Mouse (Mus musculus) kidney, adult 2 months (tissue): ENCODE results near the gene Alx3.

Source experiments
- CTCF ChIP-seq: fragments of 200-500 bp; conservative IDR thresholded peaks from 2 replicates; pipeline ENCODE4 v1.5.1; 2011; ENCODE audit warnings: low read depth, mild to moderate bottlenecking, control low read depth, low read length, moderate library complexity, mixed read lengths; ENCODE audit not compliant: insufficient read depth, insufficient read length
- POLR2A ChIP-seq: fragments of 200-500 bp; IDR thresholded peaks from one replicate; pipeline ENCODE4 v1.6.1; 2011; ENCODE audit warnings: low read depth, low read length, control low read depth

GRCm38 (mm10) chr3:107637606-107638172, 42.9 kb downstream of the Alx3 start:
- no peak for TF ChIP-seq CTCF
- TF ChIP-seq POLR2A: no peak
